Mouse (Mus musculus): ENCODE data around the gene Aurkb. TPM values are rescaled to one million over a fixed set of nuclear protein-coding genes. Genes with fewer than 3 reads are reported as not detected.

Aurkb gene
- total and polyA plus RNA-seq, 3 experiments, result 120 to 170 (median 159) TPM

DNA sequence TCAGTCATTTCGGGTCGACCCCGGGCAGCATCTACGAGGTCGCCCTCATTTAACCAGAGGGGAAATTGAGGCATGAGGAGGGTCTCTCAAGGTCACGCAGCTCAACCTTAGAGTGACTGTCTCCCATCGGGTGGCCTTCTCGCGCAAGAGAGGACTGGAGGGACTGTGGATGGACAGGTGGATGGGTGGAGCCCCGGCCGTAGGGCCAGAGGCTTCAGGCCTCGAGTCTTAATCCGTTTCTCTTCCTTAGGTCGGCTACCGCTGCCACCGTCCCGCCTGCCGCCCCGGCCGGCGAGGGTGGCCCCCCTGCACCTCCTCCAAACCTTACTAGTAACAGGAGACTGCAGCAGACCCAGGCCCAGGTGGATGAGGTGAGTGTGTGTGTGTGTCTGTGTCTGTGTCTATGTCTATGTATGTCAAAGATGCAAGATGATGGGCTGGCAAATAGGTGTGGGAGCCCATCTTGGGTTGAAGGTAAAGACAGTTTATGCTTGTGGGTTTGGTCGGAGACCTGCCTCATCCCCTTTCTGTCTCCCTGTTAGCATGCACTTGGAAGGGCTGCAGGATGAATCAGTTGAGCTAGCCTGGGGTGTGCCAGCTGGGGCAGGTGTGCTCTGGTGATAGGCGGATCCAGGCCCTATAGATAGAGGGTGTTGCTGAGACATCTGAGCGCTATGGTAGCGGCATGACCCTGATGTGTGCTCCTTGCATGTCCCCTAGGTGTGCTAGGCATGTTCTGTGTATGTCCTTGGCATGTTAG lies 43.6 kb downstream of the Aurkb start:
- Histone ChIP-seq H3K27me3 (ENCODE audit: control insufficient read depth in 1 of 2, insufficient read depth in 2 of 2, low read length in 2 of 2) (no peaks in the 10 kb centered on the region), H3K36me3 (ENCODE audit: control insufficient read depth in 1 of 2, insufficient read depth in 2 of 2, low read length in 2 of 2) (peaks cover 5 to 6% of the 10 kb centered on the region in 2 experiments; a peak in 3 of 4 replicates), H3K4me1 (ENCODE audit: control insufficient read depth in 1 of 2, insufficient read depth in 2 of 2, low read length in 2 of 2) (peaks cover 3 to 16% of the 10 kb centered on the region in 2 experiments; a peak in 3 of 4 replicates), H3K9me3 (replicated peaks; ENCODE audit: insufficient read depth, low read length) (no peaks in the 10 kb centered on the region), H3K4me3 (ENCODE audit: control insufficient read depth in 1 of 2, insufficient read depth in 1 of 2, low read depth in 2 of 2, low read length in 2 of 2) (peak overlapping the region; percentile 77 to 100), H3K9ac (ENCODE audit: control insufficient read depth, low read depth, low read length, poor library complexity, severe bottlenecking) (peak overlapping the region; percentile 94), H3K27ac (ENCODE audit: control insufficient read depth, low read depth, low read length) (peak overlapping the region; percentile 56), H3K79me2 (ENCODE audit: control insufficient read depth, insufficient read depth, low read length, poor library complexity) (peaks cover 17% of the 10 kb centered on the region)
- peak; percentile 55 for TF ChIP-seq TAL1 (IDR thresholded peaks at IDR 0.05; ENCODE audit: low read length)
- no peak for TF ChIP-seq MYC (IDR thresholded peaks at IDR 0.05; ENCODE audit: low read depth, low read length)
- 0 out of 2 replicates have a peak, but pooled peaks have one; percentile 28 for TF ChIP-seq ETS1 (IDR thresholded peaks at IDR 0.05; ENCODE audit: low read depth, low read length)
- no peak for DNase-seq (ENCODE audit: low read depth, low spot score)

GRCm38 (mm10) chr11:69089616-69090290 lies 44.3 kb downstream of the Aurkb start:
- no peak overlapping the region for H3K27ac ChIP-seq (ENCODE audit: control insufficient read depth, low read depth, low read length)
- H3K36me3 ChIP-seq (ENCODE audit: control insufficient read depth in 1 of 2, insufficient read depth in 2 of 2, low read length in 2 of 2), result peaks cover 6 to 7% of the 10 kb centered on the region in 2 experiments
- no peaks in the 10 kb centered on the region for H3K9me3 ChIP-seq (replicated peaks; ENCODE audit: insufficient read depth, low read length)
- TF ChIP-seq POLR2AphosphoS5 (IDR thresholded peaks at IDR 0.05; ENCODE audit: borderline replicate concordance, low read depth, low read length), result no peak
- no peak for TF ChIP-seq GATA1 (IDR thresholded peaks at IDR 0.05; ENCODE audit: low read depth, low read length)
- TF ChIP-seq ETS1 (IDR thresholded peaks at IDR 0.05; ENCODE audit: low read depth, low read length), result no peak
- TF ChIP-seq CHD2 (IDR thresholded peaks at IDR 0.05; ENCODE audit: low read length), result no peak
- TF ChIP-seq MXI1 (IDR thresholded peaks at IDR 0.05; ENCODE audit: low read depth, low read length), result no peak
- no peak for TF ChIP-seq MEF2A (IDR thresholded peaks at IDR 0.05; ENCODE audit: extremely low read depth, insufficient replicate concordance, low read depth, low read length, poor library complexity, severe bottlenecking)
- TF ChIP-seq CTCF (IDR thresholded peaks at IDR 0.05 in 2 of 3, conservative IDR thresholded peaks at IDR 0.05 in 1 of 3; ENCODE audit: control insufficient read depth in 1 of 3, insufficient read depth in 1 of 3, low read depth in 2 of 3, low read length in 3 of 3, poor library complexity in 1 of 3, severe bottlenecking in 1 of 3), result no peak
- no peak for TF ChIP-seq ELF1 (IDR thresholded peaks at IDR 0.05; ENCODE audit: low read depth, low read length)
- no peak for TF ChIP-seq NELFE (IDR thresholded peaks at IDR 0.05; ENCODE audit: low read depth, low read length)
- TF ChIP-seq MYC (IDR thresholded peaks at IDR 0.05; ENCODE audit: low read depth, low read length), result no peak
- no peak for TF ChIP-seq EP300 (IDR thresholded peaks at IDR 0.05; ENCODE audit: low read depth in 1 of 2, low read length in 2 of 2)
- no peak for TF ChIP-seq JUND (IDR thresholded peaks at IDR 0.05; ENCODE audit: low read depth, low read length)
- TF ChIP-seq TCF12 (IDR thresholded peaks at IDR 0.05; ENCODE audit: low read depth, low read length), result no peak
- TF ChIP-seq POLR2AphosphoS2 (IDR thresholded peaks at IDR 0.05; ENCODE audit: low read length), result no peak
- TF ChIP-seq MAFK (IDR thresholded peaks at IDR 0.05; ENCODE audit: borderline replicate concordance, low read depth, low read length), result no peak
- no peak for TF ChIP-seq NRF1 (IDR thresholded peaks at IDR 0.05; ENCODE audit: insufficient read depth, low read depth, low read length, poor library complexity, severe bottlenecking)
- TF ChIP-seq ZC3H11A (IDR thresholded peaks at IDR 0.05; ENCODE audit: low read depth, low read length), result no peak
- no peak for TF ChIP-seq RAD21 (IDR thresholded peaks at IDR 0.05; ENCODE audit: low read depth, low read length)
- no peak for TF ChIP-seq TBP (IDR thresholded peaks at IDR 0.05; ENCODE audit: low read depth, low read length)
- no peaks in the 10 kb centered on the region for H3K27me3 ChIP-seq (ENCODE audit: control insufficient read depth in 1 of 2, insufficient read depth in 2 of 2, low read length in 2 of 2)
- peaks cover 3 to 16% of the 10 kb centered on the region in 2 experiments; a peak in 3 of 4 replicates for H3K4me1 ChIP-seq (ENCODE audit: control insufficient read depth in 1 of 2, insufficient read depth in 2 of 2, low read length in 2 of 2)
- peak overlapping the region; percentile 77 to 100 for H3K4me3 ChIP-seq (ENCODE audit: control insufficient read depth in 1 of 2, insufficient read depth in 1 of 2, low read depth in 2 of 2, low read length in 2 of 2)
- peaks cover 17% of the 10 kb centered on the region for H3K79me2 ChIP-seq (ENCODE audit: control insufficient read depth, insufficient read depth, low read length, poor library complexity)
- DNase-seq (ENCODE audit: low read depth, low spot score), result no peak
- peak overlapping the region; percentile 94 for H3K9ac ChIP-seq (ENCODE audit: control insufficient read depth, low read depth, low read length, poor library complexity, severe bottlenecking)

Data from MEL (cell line).